Mouse (Mus musculus) neural tube, embryonic 12.5 days (tissue): ENCODE results near the gene Fam71b. TPM values are rescaled to one million over a fixed set of nuclear protein-coding genes. Genes with fewer than 3 reads are reported as not detected.

ENCODE experiments used
- ATAC-seq: fragments of 200-750 bp; cut with Nextera tagmentation; 2 replicates; pipeline ENCODE4 v1.8.0; 2017; ENCODE audit warnings: low read depth, mild to moderate bottlenecking, moderate TSS enrichment, moderate library complexity; ENCODE audit not compliant: low FRiP score
- H3K27ac ChIP-seq: fragments of 300-500 bp; sonication (generic); 2 replicates; pipeline ENCODE4 v1.5.1; 2016
- H3K27me3 ChIP-seq: fragments of 300-500 bp; sonication (generic); replicated peaks from 2 replicates; pipeline ENCODE4 v1.6.1; 2016; ENCODE audit warnings: mild to moderate bottlenecking
- H3K36me3 ChIP-seq: fragments of 300-500 bp; sonication (generic); 2 replicates; pipeline ENCODE4 v1.6.1; 2016; ENCODE audit warnings: mild to moderate bottlenecking
- H3K4me1 ChIP-seq: fragments of 300-500 bp; sonication (generic); 2 replicates; pipeline ENCODE4 v1.6.1; 2016
- H3K4me2 ChIP-seq: fragments of 300-500 bp; sonication (generic); replicated peaks from 2 replicates; pipeline ENCODE4 v1.6.1; 2016; ENCODE audit warnings: mild to moderate bottlenecking
- H3K4me3 ChIP-seq: fragments of 300-500 bp; sonication (generic); 2 replicates; pipeline ENCODE4 v1.5.1; 2016
- H3K9ac ChIP-seq: fragments of 300-500 bp; sonication (generic); 2 replicates; pipeline ENCODE4 v1.6.1; 2016; ENCODE audit warnings: mild to moderate bottlenecking
- H3K9me3 ChIP-seq: fragments of 300-500 bp; sonication (generic); 2 replicates; pipeline ENCODE4 v1.6.1; 2016; ENCODE audit warnings: mild to moderate bottlenecking
- WGBS: fragments of 180-500 bp; shearing (Covaris S2); methylation state at CpG from one replicate; pipeline ENCODE4 v1.1.7; 2016; 5-methylcytosine and 5-hydroxymethylcytosine counted together
- polyA plus RNA-seq: library from polyadenylated mRNA; unstranded; fragments of >200 nt; fragmentation: Nextera tagmentation; extraction: Ambion mirVana; gene quantifications from 2 replicates; pipeline ENCODE4 v1.2.1, GENCODE M21; 2016

Fam71b gene
- 0.18 TPM in 1 of 2 replicates, not detected in the other for polyA plus RNA-seq

DNA sequence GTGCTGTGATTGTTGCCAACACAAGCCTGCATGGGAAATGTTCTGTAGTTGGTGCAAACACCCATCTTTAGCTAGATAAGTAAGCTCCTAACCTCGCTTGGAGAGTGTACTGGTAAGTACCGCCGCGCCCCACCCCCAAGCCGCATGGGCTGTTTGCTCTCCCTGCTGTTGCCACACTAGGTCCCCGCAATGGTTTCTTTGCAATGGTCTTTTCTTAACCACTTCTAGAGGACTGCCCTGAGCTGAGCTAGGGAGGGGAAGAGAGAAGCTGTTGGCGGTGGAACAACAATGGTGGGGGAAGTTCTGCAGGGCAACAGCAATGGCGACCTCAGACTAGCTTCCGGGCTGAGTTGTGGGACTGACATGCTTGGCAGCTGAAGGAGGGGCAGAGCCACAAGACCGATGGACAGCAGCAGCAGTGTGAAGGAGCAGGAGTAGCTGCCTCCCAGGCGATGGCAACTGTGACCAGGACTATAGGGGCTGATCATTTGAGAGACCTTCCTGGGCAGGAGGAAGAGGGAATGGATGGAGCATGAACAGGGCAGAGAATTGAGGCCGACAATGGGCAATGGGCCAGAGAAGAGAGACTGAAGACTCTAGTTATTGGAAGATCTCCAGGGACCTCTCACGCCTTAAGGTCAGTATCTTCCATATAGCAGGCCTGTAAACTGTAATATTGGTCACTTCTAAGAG is at the start of gene Fam71b:
Fam71b (plus strand) TSS at position 393 of the 693 bp plus-strand sequence.
- 80% methylated on average over 13 of the region's 13 CpGs for WGBS
- Histone ChIP-seq H3K36me3 (no peaks in the 10 kb centered on the region), H3K9me3 (no peaks in the 10 kb centered on the region), H3K4me3 (no peak within 1 kb of the TSS), H3K4me1 (no peaks in the 10 kb centered on the region), H3K27ac (no peak within 1 kb of the TSS), H3K27me3 (no peaks in the 10 kb centered on the region), H3K4me2 (no peak within 1 kb of the TSS), H3K9ac (no peak within 1 kb of the TSS)
- no peak for ATAC-seq

GRCm38 (mm10) chr11:46347756-46348155 is 48.6 kb upstream of the Fam71b start:
- Histone ChIP-seq H3K27me3 (no peaks in the 10 kb centered on the region), H3K9ac (no peak overlapping the region), H3K4me3 (no peak overlapping the region), H3K36me3 (no peaks in the 10 kb centered on the region), H3K4me1 (no peaks in the 10 kb centered on the region), H3K9me3 (no peaks in the 10 kb centered on the region), H3K27ac (no peak overlapping the region), H3K4me2 (no peak overlapping the region)
- 90% methylated on average over 5 of the region's 5 CpGs for WGBS
- ATAC-seq = no peak

DNA sequence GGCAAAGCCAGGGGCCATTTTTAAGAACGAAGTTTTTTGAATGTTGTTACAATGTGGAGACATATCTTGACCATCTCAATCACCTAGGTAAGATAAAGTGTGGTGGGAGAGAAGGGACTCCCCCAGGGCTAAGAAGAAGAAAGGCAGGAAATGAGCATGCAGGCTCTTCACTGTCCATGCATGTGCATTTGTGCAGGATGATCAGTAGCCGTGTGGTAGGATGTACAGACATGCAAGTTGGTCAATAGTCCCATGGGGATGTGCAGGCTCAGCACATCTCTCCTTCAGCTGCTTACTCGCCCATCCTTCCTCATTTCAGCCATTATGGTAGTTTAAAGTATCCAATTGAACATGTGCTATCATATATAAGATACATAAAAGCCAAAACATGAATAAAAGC is 47.9 kb upstream of the Fam71b start:
- H3K27ac ChIP-seq = no peak overlapping the region
- no peak overlapping the region for H3K4me2 ChIP-seq
- H3K27me3 ChIP-seq = no peaks in the 10 kb centered on the region
- H3K36me3 ChIP-seq = no peaks in the 10 kb centered on the region
- WGBS = 80% methylated on average over 3 of the region's 3 CpGs
- H3K4me3 ChIP-seq = no peak overlapping the region
- H3K9ac ChIP-seq = no peak overlapping the region
- H3K9me3 ChIP-seq = no peaks in the 10 kb centered on the region
- H3K4me1 ChIP-seq = no peaks in the 10 kb centered on the region
- no peak for ATAC-seq

DNA sequence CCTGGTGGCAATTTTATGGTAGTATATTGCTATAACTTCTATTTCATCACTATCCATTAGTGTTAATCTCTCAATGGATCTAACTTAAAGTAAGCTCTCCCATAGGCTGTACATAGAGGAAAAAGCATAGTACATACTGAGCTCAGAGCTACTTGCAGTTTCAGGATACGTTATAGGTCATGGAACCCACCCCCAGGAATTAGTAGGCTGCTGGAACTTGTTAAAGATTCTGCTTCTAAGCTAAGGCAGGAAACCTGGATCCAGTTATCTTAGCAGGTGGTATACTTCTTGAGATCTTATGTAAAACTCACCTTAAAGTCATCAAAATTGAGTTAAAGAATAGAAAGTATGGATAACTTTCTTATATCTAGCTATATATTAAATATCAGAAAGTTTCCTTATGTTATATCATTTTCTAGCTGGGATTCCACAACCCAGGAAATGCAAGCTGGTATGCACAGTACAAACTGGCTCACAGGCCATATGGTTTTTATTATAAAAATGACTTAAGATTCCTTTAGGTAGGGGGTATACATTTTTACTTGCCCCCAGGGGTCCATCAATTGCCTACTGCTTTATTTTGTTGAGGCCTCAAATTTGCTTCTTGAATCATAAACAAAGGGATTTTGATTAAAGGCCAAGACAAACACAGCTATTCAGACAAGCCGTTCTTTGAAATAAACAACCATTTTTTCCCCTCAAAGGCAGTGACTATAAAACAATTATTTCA is 46.5 kb upstream of the Fam71b start:
- no peak overlapping the region for H3K4me3 ChIP-seq
- no peaks in the 10 kb centered on the region for H3K36me3 ChIP-seq
- no peaks in the 10 kb centered on the region for H3K4me1 ChIP-seq
- ATAC-seq = no peak
- WGBS = 60% methylated on average over 2 of the region's 2 CpGs
- no peaks in the 10 kb centered on the region for H3K9me3 ChIP-seq
- H3K4me2 ChIP-seq = no peak overlapping the region
- H3K27ac ChIP-seq = no peak overlapping the region
- H3K9ac ChIP-seq = no peak overlapping the region
- H3K27me3 ChIP-seq = no peaks in the 10 kb centered on the region

GRCm38 (mm10) chr11:46358369-46358768 is 38.0 kb upstream of the Fam71b start:
- H3K9me3 ChIP-seq = no peaks in the 10 kb centered on the region
- WGBS = 74% methylated on average over 1 of the region's 1 CpGs
- no peak overlapping the region for H3K4me3 ChIP-seq
- ATAC-seq = no peak
- no peaks in the 10 kb centered on the region for H3K4me1 ChIP-seq
- no peak overlapping the region for H3K4me2 ChIP-seq
- H3K9ac ChIP-seq = no peak overlapping the region
- H3K27ac ChIP-seq = no peak overlapping the region
- no peaks in the 10 kb centered on the region for H3K27me3 ChIP-seq
- H3K36me3 ChIP-seq = no peaks in the 10 kb centered on the region

- Histone ChIP-seq H3K36me3 (no peaks in the 10 kb centered on the region), H3K9me3 (no peaks in the 10 kb centered on the region), H3K4me1 (no peaks in the 10 kb centered on the region), H3K4me3 (no peak overlapping the region), H3K27me3 (no peaks in the 10 kb centered on the region), H3K4me2 (no peak overlapping the region), H3K27ac (no peak overlapping the region), H3K9ac (no peak overlapping the region)
- 87% methylated on average over 2 of the region's 2 CpGs for WGBS
- ATAC-seq = no peak
Observed at GRCm38 (mm10) chr11:46360991-46361665, 35.2 kb upstream of the Fam71b start.

DNA sequence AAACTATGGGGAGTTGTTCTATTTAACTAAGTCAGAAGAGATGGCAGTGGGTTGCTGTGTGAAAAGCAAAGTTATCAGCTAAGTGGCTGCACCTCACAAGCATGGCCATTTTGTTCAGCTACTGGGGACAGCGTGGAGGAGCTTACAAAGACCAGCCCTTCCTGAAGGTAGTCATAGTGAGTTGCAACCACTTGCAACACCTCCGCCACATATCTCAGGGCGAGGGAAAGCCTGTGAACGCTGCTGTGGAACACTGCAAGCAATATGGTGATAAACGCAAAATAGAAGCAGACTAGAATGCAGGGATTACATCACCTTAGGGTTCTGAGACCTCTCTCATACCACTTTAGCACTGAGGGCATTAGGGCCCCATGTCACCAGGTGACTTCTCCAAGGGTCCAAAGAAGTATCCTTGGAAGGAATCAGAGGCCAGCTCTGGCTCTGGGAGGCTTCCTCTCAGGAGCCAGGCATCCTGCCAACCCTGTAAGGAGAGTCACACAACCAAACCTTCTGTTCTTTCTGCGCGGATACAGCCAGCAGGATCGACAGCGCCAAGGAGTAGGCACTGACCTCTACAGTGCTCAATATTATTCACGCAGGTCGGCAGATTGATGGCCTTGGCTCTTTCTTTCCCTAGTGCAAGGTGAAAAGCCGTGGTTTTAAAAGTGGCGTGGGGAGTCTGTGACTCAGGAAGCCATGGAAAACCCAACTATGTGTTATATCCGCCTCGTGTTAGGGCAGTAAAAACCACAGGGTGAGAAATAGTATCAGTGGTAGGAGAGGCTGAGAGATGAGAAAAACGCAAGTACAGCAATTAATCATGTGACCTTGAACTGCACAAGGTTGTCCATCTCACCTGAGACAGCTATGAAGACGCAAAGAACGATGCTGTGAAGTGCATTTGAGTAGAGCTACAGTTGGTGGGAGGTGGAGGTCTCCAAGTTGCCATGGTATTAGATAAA is 34.0 kb upstream of the Fam71b start:
- Histone ChIP-seq H3K4me2 (no peak overlapping the region), H3K4me3 (no peak overlapping the region), H3K9ac (no peak overlapping the region), H3K27me3 (no peaks in the 10 kb centered on the region), H3K36me3 (no peaks in the 10 kb centered on the region), H3K4me1 (no peaks in the 10 kb centered on the region), H3K9me3 (no peaks in the 10 kb centered on the region), H3K27ac (no peak overlapping the region)
- no peak for ATAC-seq
- WGBS = 86% methylated on average over 18 of the region's 18 CpGs

DNA sequence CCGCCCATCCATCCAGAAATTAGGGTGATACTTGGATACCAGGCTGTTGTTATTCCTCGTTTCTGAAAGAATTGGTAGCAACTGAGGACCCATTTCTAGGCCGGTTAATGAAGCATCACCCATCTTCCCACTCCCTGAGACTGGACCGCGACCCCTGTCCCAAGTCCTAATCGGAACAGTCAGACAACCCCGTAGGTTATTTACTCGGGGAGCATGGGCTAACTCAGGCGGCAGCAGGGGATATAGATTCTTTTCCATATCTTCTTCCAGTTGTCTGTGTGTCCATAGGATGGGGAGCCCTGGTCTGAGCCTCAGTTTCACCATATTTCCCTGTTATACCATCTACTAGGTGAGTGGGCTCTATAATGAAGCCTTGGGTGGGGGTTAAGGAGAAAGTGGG is 32.5 kb upstream of the Fam71b start:
- no peak overlapping the region for H3K9ac ChIP-seq
- no peaks in the 10 kb centered on the region for H3K27me3 ChIP-seq
- 90% methylated on average over 9 of the region's 9 CpGs for WGBS
- no peaks in the 10 kb centered on the region for H3K9me3 ChIP-seq
- ATAC-seq = no peak
- H3K27ac ChIP-seq = no peak overlapping the region
- no peak overlapping the region for H3K4me3 ChIP-seq
- H3K4me1 ChIP-seq = no peaks in the 10 kb centered on the region
- no peaks in the 10 kb centered on the region for H3K36me3 ChIP-seq
- H3K4me2 ChIP-seq = no peak overlapping the region

DNA sequence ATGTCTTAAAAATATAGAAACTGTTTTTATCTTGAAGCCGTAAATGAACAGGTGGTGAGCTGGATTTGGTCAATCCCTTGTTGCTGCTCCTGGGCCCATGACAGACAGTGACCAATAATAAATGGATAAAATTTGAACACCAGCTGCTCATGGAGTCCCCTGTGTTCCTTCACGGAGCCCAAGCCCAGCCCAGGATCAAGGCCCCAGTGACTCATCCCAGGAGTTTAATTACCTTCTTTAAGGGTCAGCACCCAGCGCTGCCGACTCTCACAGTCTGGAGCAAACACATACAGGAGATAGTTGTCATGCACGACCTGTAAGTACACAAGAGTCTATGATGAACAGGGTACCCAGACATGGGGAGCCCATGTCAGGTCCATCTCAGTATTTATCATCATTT is 30.6 kb upstream of the Fam71b start:
- Histone ChIP-seq H3K27me3 (no peaks in the 10 kb centered on the region), H3K9ac (no peak overlapping the region), H3K36me3 (no peaks in the 10 kb centered on the region), H3K27ac (no peak overlapping the region), H3K4me3 (no peak overlapping the region), H3K9me3 (no peaks in the 10 kb centered on the region), H3K4me1 (no peaks in the 10 kb centered on the region), H3K4me2 (no peak overlapping the region)
- no peak for ATAC-seq
- 81% methylated on average over 5 of the region's 5 CpGs for WGBS

GRCm38 (mm10) chr11:46366357-46366756 is 30.0 kb upstream of the Fam71b start:
- no peaks in the 10 kb centered on the region for H3K4me1 ChIP-seq
- WGBS = 71% methylated on average over 3 of the region's 3 CpGs

DNA sequence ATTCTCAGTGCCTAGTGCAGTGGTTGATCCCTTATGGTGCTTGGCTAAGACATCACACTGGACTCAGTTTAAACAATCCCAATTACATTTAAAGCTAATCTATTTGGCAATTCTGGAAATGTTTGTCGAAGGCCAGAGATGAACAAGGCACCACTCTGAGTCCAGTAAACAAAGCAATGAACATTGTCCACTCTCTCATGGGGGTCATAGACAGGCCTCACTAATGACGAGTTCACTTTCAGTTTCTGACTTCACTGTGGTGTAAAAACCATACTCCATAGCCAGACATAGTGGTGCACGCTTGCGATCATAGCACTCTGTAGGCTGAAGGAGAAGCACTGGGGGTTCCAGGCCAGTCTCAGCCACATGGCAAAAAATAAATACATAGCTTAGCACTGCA is 25.9 kb upstream of the Fam71b start:
- ATAC-seq = no peak
- Histone ChIP-seq H3K9me3 (no peaks in the 10 kb centered on the region), H3K36me3 (no peaks in the 10 kb centered on the region)

More at GRCm38 (mm10) chr11:46366357-46366756, 30.0 kb upstream of the Fam71b start:
- Histone ChIP-seq H3K27ac (no peak overlapping the region), H3K4me2 (no peak overlapping the region), H3K36me3 (no peaks in the 10 kb centered on the region), H3K9me3 (no peaks in the 10 kb centered on the region), H3K27me3 (no peaks in the 10 kb centered on the region), H3K9ac (no peak overlapping the region), H3K4me3 (no peak overlapping the region)
- ATAC-seq = no peak

More for the DNA sequence above, 25.9 kb upstream of the Fam71b start:
- Histone ChIP-seq H3K4me1 (no peaks in the 10 kb centered on the region), H3K9ac (no peak overlapping the region; the same call in 1 of the 2 replicates), H3K27me3 (no peaks in the 10 kb centered on the region), H3K4me2 (no peak overlapping the region), H3K4me3 (no peak overlapping the region), H3K27ac (no peak overlapping the region)
- WGBS = 88% methylated on average over 4 of the region's 4 CpGs
